Mouse (Mus musculus): ENCODE measurements around the gene Vmn2r74.

DNA sequence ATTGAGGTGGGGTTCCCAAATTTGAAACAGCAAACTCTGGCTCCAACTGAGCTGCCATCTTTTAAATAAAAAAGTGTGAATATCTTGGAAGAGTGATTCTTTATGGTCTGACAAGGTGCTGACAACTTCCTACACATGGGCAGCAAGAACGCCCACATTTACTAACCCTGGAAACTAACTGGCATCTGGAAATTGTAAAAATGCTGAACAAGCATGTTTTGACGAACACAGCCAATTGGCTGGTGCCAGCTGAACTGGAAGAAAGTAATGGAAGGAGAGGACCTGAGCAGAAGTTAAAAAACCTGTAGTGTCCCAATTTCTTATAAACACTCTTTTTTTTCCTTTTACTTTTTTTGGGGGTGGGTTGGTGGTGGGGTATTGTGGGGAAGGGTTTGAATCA is 46.1 kb upstream of the Vmn2r74 start:
- TF ChIP-seq CTCF (IDR thresholded peaks at IDR 0.05; ENCODE audit: insufficient read depth, low read depth, low read length) (no peak), POLR2A (IDR thresholded peaks at IDR 0.05; ENCODE audit: insufficient read depth, low read depth, low read length) (no peak)

Data from olfactory bulb, adult 2 months (tissue).